Mouse (Mus musculus): ENCODE measurements around the gene Tnfaip1. TPM values are rescaled to one million over a fixed set of nuclear protein-coding genes. Genes with fewer than 3 reads are reported as not detected.

Tnfaip1 gene
- polyA plus RNA-seq, 1 experiment: 33.3 TPM

- no peaks in the 10 kb centered on the region for H3K4me1 ChIP-seq (ENCODE audit: control insufficient read depth, insufficient read depth, low read length)
- 4% methylated on average over 6 of the region's 6 CpGs for WGBS
- no peak for TF ChIP-seq POLR2A (IDR thresholded peaks at IDR 0.05; ENCODE audit: low read depth, low read length)
- no peak for TF ChIP-seq CTCF (conservative IDR thresholded peaks at IDR 0.05; ENCODE audit: insufficient read depth, insufficient read length, low read depth, low read length)
- H3K4me3 ChIP-seq (ENCODE audit: insufficient read depth, low read depth, low read length): no peak overlapping the region
- no peaks in the 10 kb centered on the region; the same call in 1 of the 2 replicates for H3K27me3 ChIP-seq (replicated peaks; ENCODE audit: control insufficient read depth, insufficient read depth, low read length)
- H3K27ac ChIP-seq (ENCODE audit: insufficient read depth, low read depth, low read length): no peak overlapping the region
- DNase-seq: peak; percentile 15
- no peaks in the 10 kb centered on the region for H3K36me3 ChIP-seq (ENCODE audit: control insufficient read depth, insufficient read depth, low read length)
Measured at GRCm38 (mm10) chr11:78495904-78496303, 40.2 kb downstream of the Tnfaip1 start.

GRCm38 (mm10) chr11:78490781-78491241 is 45.3 kb downstream of the Tnfaip1 start:
- no peak overlapping the region for H3K27ac ChIP-seq (ENCODE audit: insufficient read depth, low read depth, low read length)
- no peak overlapping the region for H3K4me3 ChIP-seq (ENCODE audit: insufficient read depth, low read depth, low read length)
- peak; percentile 25 for DNase-seq
- TF ChIP-seq POLR2A (IDR thresholded peaks at IDR 0.05; ENCODE audit: low read depth, low read length) (no peak), CTCF (conservative IDR thresholded peaks at IDR 0.05; ENCODE audit: insufficient read depth, insufficient read length, low read depth, low read length) (peak; percentile 35)
- no peaks in the 10 kb centered on the region for H3K36me3 ChIP-seq (ENCODE audit: control insufficient read depth, insufficient read depth, low read length)
- WGBS: 8% methylated on average over 48 of the region's 48 CpGs
- no peaks in the 10 kb centered on the region for H3K4me1 ChIP-seq (ENCODE audit: control insufficient read depth, insufficient read depth, low read length)
- H3K27me3 ChIP-seq (replicated peaks; ENCODE audit: control insufficient read depth, insufficient read depth, low read length): no peaks in the 10 kb centered on the region; the same call in 1 of the 2 replicates

GRCm38 (mm10) chr11:78488168-78488567 is 48.0 kb downstream of the Tnfaip1 start:
- H3K27ac ChIP-seq (ENCODE audit: insufficient read depth, low read depth, low read length): no peak overlapping the region
- TF ChIP-seq CTCF (conservative IDR thresholded peaks at IDR 0.05; ENCODE audit: insufficient read depth, insufficient read length, low read depth, low read length) (peak; percentile 90), POLR2A (IDR thresholded peaks at IDR 0.05; ENCODE audit: low read depth, low read length) (no peak)
- WGBS: 2% methylated on average over 8 of the region's 8 CpGs
- no peaks in the 10 kb centered on the region for H3K4me1 ChIP-seq (ENCODE audit: control insufficient read depth, insufficient read depth, low read length)
- H3K27me3 ChIP-seq (replicated peaks; ENCODE audit: control insufficient read depth, insufficient read depth, low read length): no peaks in the 10 kb centered on the region
- peak; percentile 71 for DNase-seq
- no peaks in the 10 kb centered on the region for H3K36me3 ChIP-seq (ENCODE audit: control insufficient read depth, insufficient read depth, low read length)
- no peak overlapping the region for H3K4me3 ChIP-seq (ENCODE audit: insufficient read depth, low read depth, low read length)

GRCm38 (mm10) chr11:78483639-78484038 is 52.5 kb downstream of the Tnfaip1 start:
- TF ChIP-seq POLR2A (IDR thresholded peaks at IDR 0.05; ENCODE audit: low read depth, low read length) (no peak), CTCF (conservative IDR thresholded peaks at IDR 0.05; ENCODE audit: insufficient read depth, insufficient read length, low read depth, low read length) (no peak)
- Histone ChIP-seq H3K4me3 (ENCODE audit: insufficient read depth, low read depth, low read length) (no peak overlapping the region), H3K4me1 (ENCODE audit: control insufficient read depth, insufficient read depth, low read length) (no peaks in the 10 kb centered on the region), H3K27ac (ENCODE audit: insufficient read depth, low read depth, low read length) (no peak overlapping the region), H3K27me3 (replicated peaks; ENCODE audit: control insufficient read depth, insufficient read depth, low read length) (no peaks in the 10 kb centered on the region), H3K36me3 (ENCODE audit: control insufficient read depth, insufficient read depth, low read length) (no peaks in the 10 kb centered on the region)
- DNase-seq: no peak
- WGBS: 60% methylated on average over 7 of the region's 7 CpGs

GRCm38 (mm10) chr11:78475289-78475688 is 60.8 kb downstream of the Tnfaip1 start:
- H3K27me3 ChIP-seq (replicated peaks; ENCODE audit: control insufficient read depth, insufficient read depth, low read length): no peaks in the 10 kb centered on the region
- TF ChIP-seq POLR2A (IDR thresholded peaks at IDR 0.05; ENCODE audit: low read depth, low read length) (no peak), CTCF (conservative IDR thresholded peaks at IDR 0.05; ENCODE audit: insufficient read depth, insufficient read length, low read depth, low read length) (no peak)
- H3K36me3 ChIP-seq (ENCODE audit: control insufficient read depth, insufficient read depth, low read length): no peaks in the 10 kb centered on the region
- H3K4me1 ChIP-seq (ENCODE audit: control insufficient read depth, insufficient read depth, low read length): no peaks in the 10 kb centered on the region
- H3K27ac ChIP-seq (ENCODE audit: insufficient read depth, low read depth, low read length): no peak overlapping the region
- WGBS: 77% methylated on average over 3 of the region's 3 CpGs
- no peak overlapping the region for H3K4me3 ChIP-seq (ENCODE audit: insufficient read depth, low read depth, low read length)
- DNase-seq: no peak

Other genes starting within 250 kb of the Tnfaip1 start
- 0.15 and 0.19 TPM in 2 replicates for gene BC030499, start 245.5 kb downstream of the Tnfaip1 start, polyA plus RNA-seq (2012; rRNA removed)
- 13.2 and 15.0 TPM in 2 replicates for gene Spag5, start 234.8 kb downstream of the Tnfaip1 start, polyA plus RNA-seq (2012; rRNA removed)
- gene Aldoc, start 213.4 kb downstream of the Tnfaip1 start, polyA plus RNA-seq (2012; rRNA removed): 36.2 and 43.5 TPM in 2 replicates
- gene Pigs, start 207.9 kb downstream of the Tnfaip1 start, polyA plus RNA-seq (2012; rRNA removed): 69.1 and 79.1 TPM in 2 replicates
- 20.3 and 20.8 TPM in 2 replicates for gene Unc119, start 192.8 kb downstream of the Tnfaip1 start, polyA plus RNA-seq (2012; rRNA removed)
- 0.03 and 0.05 TPM in 2 replicates for gene Foxn1, start 149.8 kb downstream of the Tnfaip1 start, polyA plus RNA-seq (2012; rRNA removed)
- gene Slc13a2, start 114.1 kb downstream of the Tnfaip1 start, polyA plus RNA-seq (2012; rRNA removed): 91.0 and 105 TPM in 2 replicates
- 93.2 and 115 TPM in 2 replicates for gene Slc46a1, start 70.6 kb downstream of the Tnfaip1 start, polyA plus RNA-seq (2012; rRNA removed)
- 0.35 and 0.38 TPM in 2 replicates for gene Sarm1, start 38.6 kb downstream of the Tnfaip1 start, polyA plus RNA-seq (2012; rRNA removed)
- 3.3 and 3.6 TPM in 2 replicates for gene Vtn, start 37.2 kb downstream of the Tnfaip1 start, polyA plus RNA-seq (2012; rRNA removed)
- not detected in 2 replicates for gene Sebox, start 32.9 kb downstream of the Tnfaip1 start, polyA plus RNA-seq (2012; rRNA removed)
- gene Tmem199, start 24.2 kb downstream of the Tnfaip1 start, polyA plus RNA-seq (2012; rRNA removed): 14.0 and 15.9 TPM in 2 replicates
- gene Poldip2, start 24.1 kb downstream of the Tnfaip1 start, polyA plus RNA-seq (2012; rRNA removed): 115 and 118 TPM in 2 replicates
- gene Ift20, start within 50 bp of the Tnfaip1 start, polyA plus RNA-seq (2012; rRNA removed): 57.2 and 61.6 TPM in 2 replicates
- gene Tmem97, start 14.4 kb upstream of the Tnfaip1 start, polyA plus RNA-seq (2012; rRNA removed): 34.4 and 41.9 TPM in 2 replicates
- 11.7 and 12.1 TPM in 2 replicates for gene Nlk, start 161.0 kb upstream of the Tnfaip1 start, polyA plus RNA-seq (2012; rRNA removed)
- 56.9 and 60.1 TPM in 2 replicates for gene Ccnq, start 215.4 kb upstream of the Tnfaip1 start, polyA plus RNA-seq (2012; rRNA removed)